Mouse (Mus musculus) kidney, adult 2 months (tissue): ENCODE measurements around the gene Dhx58.

Experiments used
- CTCF ChIP-seq: fragments of 200-500 bp; conservative IDR thresholded peaks from 2 replicates; pipeline ENCODE4 v1.5.1; 2011; ENCODE audit warnings: low read depth, mild to moderate bottlenecking, control low read depth, low read length, moderate library complexity, mixed read lengths; ENCODE audit not compliant: insufficient read depth, insufficient read length
- POLR2A ChIP-seq: fragments of 200-500 bp; IDR thresholded peaks from one replicate; pipeline ENCODE4 v1.6.1; 2011; ENCODE audit warnings: low read depth, low read length, control low read depth

GRCm38 (mm10) chr11:100735134-100735865 lies 31.2 kb upstream of the Dhx58 start:
- no peak for TF ChIP-seq CTCF
- no peak for TF ChIP-seq POLR2A
